Mouse (Mus musculus) R1 (cell line): ENCODE measurements around the gene Fkbp14.

Experiments used
- DNase-seq: peaks from one replicate; pipeline ENCODE4 v3.0.0-alpha.2; 2018; ENCODE audit warnings: low read depth, low spot score

Fkbp14 gene

DNA sequence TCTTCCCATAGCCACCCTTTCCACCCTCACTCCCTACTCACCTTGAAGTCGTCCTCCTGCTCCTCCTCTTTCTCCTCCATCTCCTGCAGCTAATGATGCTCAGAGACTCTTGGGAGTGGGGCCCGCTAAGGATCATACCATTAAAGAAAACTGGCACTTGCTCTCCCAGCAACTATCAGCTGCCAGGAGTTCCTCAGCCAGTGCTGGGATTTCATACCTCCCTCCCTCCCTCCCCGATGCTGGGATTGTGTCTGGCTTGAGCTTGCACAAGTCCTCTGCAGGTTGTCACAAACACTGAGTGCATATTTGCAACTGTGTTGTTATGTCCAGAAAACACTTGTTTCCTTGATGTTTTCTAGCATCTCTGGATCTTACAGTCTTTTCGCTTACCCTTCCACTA is at the start of gene Fkbp14:
Gene Fkbp14, minus strand, starts transcription at position 101 of the 400 bp plus-strand sequence.
- no peak for DNase-seq

DNA sequence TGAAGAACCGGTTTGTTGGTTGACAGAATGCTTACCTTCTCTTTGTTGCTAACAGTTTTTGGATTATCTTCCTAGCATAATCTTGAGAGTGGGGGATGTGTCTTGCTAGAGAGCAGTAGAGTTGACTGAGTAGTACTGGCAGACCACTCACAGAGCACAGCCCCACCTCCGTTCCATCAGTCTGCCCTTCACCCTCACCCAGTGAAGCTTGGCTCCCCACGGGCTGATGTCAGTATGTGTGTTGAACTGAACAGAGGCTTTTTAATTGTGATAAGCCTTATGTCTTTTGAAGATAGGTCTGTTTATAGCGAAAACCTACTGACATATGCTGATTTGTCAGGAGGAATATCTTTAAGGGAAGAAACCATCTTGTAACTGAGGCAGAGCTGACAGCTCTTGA is 46.1 kb upstream of the Fkbp14 start:
- DNase-seq, result no peak

DNA sequence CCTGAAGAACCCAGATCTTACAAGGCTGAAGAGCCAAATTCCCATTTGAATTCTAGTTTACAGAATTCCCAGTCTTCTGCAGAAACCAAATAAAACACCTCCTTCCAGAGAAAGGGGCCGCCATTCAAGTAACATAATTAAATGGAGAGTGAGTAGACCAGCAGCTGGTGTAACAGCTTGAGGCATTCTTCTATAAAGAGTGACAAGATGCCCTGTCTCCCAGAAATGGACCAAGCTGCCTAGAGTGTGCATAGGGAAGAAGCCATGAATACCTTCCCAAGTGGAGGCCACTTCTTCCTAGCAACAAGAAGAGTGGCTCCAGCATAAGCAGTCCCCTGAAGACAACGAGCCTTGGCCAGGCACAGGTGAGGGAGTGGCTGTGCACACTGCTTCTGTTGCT is 44.8 kb upstream of the Fkbp14 start:
- no peak for DNase-seq

DNA sequence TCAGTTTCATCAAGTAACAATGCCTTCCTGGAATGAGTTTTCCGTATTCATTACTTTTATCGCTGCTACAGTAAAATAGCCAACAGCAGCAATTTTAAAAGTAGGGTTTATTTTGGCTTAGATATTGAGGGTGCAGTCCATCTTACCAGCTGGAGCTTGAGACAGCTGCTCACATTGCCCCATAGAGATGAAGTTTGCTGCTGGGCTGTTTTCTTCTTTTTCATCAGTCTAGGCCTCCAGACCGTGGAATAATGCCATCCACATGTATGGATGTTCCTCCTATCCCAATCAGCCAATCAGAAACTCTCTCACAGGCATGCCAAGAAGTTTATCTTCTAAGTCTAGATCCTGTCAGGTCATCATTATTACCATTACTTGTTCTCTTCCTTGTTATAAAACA is 42.8 kb upstream of the Fkbp14 start:
- no peak for DNase-seq

DNA sequence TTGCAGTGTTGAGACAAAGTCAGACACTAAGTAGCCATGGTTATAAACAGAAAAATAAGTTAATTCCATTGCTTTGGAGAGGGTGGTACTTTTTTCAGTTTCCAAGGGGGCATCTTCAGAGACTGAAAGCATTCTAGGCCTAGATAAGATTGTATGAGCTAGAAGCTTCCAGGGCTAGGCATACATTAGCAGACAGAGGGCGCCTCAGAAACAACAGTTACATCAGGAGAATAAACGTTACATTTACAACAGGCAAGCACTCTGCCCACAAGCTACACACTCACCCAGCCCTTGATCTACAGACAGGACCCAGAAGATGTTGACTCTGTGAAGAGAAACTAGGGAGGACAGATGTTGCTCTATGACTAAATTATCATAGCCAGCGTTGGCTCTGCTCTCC is 34.4 kb upstream of the Fkbp14 start:
- DNase-seq, result no peak

DNA sequence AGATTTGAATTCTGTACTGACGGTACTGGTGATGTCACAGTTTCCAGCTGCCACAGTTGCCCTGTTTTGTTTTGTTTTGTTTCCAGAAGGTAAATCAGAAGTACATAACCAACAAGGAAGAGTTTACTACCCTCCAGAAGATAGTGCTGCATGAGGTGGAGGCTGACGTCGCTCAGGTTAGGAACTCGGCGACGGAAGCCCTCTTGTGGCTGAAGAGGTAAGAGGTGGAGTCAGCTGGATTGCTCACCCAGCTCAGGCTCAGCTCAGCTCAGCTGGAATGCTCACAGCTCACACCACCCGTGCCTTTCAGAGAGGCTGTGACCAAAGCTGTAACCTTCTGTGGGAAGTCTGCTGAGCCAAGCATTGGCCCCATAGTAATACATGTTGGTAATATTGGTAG is 32.6 kb upstream of the Fkbp14 start:
- DNase-seq, result peak; percentile 46

DNA sequence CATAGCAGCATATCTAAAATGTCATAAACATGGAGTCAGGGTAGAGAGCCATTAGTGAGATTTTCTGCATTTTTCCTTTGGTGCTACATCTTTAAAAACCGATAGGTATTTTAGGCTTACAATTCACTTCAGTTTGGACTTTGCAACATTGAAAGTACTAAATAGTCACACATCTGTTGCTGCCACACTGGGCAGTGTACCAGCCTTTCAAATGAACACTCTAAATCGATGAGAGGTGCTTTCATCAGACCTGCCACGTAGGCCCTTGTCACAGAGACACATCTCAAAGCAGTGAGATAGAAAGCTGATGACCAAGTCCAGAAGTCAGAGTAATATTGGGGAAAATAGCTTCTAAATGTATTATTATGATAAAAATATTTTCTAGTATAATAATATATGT is 31.3 kb upstream of the Fkbp14 start:
- DNase-seq, result no peak

DNA sequence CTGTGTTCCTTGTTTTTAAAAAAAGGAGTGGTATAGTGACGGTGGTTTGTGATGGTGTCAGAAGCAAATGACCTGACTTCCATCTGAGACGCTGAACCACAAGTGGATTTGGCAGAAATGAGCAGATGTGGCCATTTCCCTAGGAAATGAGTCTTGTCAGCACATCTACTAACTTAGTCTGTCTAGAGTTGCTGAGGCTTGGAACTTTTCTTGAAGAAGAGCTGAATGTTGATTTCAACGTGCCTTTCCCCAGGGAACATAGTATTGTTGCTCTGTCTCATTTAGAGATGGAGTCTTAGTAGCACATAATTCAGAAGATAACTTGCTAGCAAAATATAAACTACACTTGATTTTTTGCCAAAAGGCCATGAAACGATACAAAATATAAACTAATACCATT is 23.2 kb upstream of the Fkbp14 start:
- no peak for DNase-seq

DNA sequence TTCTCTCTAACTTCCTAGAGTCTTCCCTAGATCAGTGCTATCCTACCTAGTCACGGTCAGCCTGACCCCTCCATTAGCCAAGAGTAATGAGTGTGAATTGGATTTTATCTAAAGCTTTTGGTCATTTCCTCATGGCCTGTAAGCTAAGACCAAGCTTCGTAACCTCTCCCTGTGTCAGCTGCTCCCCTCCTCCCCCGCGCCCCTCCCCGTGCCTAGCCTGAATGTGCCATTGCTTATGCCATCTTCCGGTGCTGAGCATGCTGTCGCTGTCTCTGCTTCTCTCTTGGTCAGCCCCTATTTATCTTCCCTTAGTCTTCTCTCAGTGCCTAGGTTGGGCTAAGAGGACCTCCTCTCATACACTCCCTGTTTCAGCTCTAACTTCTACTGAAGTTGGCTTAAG is 22.4 kb upstream of the Fkbp14 start:
- DNase-seq, result no peak

DNA sequence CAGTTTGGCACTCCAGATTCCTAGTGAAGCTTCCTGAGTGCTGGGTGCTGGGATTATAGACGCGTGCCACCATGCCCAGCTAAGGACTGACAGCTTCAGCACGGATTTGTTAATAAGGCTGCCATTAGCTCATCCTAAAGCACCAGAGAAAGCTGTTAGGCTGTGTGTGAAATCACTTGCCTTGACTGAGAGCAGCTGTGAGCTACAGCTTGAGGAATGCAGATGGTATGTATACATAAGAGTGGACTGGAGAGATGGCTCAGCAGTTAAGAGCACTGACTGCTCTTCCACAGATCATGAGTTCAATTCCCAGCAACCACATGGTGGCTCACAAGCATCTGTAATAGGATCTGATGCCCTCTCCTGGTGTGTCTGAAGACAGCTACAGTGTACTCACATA is 20.3 kb upstream of the Fkbp14 start:
- DNase-seq, result no peak

DNA sequence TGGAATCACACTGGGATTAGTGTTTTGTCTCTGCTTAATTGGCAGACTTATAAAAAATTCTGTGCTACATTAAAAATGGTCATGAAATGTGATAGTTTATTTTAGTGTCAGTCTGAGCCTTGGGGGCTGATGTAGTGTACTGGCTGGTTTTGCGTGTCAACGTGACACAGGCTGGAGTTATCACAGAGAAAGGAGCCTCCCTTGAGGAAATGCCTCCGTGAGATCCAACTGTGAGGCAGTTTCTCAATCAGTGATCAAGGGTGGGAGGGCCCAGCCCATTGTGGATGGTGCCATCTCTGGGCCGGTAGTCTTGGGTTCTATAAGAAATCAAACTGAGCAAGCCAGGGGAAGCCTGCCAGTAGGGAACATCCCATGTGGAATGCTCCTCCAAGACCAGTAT is 9.1 kb upstream of the Fkbp14 start:
- DNase-seq, result no peak

DNA sequence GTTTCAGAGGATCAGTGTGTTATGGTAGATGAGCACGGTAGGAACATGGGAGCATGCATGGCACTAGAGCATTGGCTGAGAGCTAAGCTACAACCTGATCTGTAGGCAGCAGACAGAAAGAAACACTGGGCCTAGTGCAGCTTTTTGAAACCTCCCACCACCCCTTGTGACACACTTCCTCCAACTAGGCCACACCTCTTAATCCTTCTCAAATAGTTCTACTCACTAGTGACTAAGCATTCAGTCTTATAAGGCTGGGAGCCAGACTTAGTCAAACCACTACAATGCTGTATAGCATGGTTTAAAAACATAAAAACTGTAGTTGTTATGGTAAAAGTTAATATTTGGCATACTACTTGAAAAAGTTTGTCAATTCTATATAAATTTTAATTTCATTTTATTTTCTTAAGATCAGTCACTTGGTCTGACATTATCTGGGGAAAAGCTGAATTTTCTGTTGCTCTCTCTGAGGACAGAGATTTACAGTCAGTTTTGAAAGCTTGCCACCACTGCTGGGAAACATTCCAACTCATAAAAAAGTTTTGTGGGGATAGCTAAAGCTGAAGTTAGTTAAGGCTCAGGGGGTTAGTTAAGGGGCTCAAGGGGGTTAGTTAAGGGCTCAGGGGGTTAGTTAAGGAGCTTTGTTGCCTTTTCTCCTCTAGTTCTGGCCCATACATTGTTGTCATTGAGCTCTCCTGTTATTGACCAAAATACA is 7.0 kb upstream of the Fkbp14 start:
- no peak for DNase-seq

DNA sequence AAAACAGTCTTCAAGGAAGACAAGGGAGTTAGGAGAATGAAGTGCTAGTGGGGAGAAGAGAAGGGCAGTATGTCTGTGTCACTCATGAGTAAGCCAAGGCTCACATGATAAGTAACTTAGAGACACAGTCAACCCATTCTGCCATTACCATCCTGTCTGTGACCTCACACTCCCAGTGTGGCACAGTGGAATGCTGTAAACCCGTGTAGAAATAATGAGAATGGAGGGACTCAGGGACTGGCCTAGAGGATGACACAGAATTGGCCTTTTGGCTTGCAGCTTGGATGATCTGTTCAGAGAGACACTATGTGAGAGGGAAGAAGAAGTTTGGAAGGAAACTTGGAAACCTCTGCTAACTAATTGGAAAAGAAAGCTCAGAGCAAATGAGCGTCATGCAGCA is 5.8 kb upstream of the Fkbp14 start:
- no peak for DNase-seq

DNA sequence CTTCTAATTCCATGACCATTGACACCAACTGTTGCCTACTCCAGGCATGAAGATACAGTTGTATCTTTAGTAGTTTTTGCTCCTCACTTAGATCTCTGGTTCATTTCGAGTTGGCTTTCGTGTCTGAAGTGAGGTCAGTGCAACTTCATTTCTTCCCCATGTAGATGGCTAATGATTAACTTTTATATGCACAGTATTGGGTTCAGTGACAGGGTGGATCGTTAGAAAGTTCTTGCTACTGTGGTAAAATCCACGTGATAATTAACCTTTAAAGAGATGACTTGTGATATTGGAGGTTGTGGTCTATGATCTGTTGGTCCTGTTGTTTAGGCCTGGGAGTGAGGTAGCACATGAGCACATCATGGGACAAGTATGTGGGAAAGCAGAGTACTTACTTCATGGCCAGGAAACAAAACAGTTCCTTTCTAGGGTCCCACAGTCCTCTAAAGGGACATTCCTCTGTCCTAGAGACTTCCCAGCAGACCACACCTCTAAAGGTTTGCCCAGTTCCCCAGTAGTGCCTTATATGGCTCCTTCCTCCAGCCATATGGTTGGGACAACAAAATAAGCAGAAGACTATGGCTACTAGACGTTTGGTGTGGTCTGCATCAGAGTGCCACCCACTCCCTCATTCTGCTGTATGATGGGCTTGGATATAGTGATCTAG is 3.7 kb upstream of the Fkbp14 start:
- no peak for DNase-seq

DNA sequence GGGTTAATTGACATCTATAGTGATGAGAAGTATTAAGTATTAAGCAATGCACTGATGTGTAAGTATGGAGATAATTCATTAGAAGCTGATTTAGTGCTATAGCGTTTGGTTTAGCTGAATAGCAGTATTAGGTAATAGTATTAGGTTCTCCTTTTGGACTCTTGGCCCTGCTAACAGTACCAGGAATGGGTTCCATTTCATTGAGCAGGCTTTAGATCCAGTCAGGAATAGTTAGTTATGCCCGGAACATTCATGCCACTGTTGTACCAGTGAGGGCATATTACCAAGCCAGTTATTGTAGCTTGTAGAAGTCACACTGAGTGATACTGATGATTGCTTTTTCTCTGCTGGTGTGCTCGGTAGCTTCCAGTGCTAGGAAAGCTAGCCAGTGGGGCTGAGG is 603 bp upstream of the Fkbp14 start:
- no peak for DNase-seq

DNA sequence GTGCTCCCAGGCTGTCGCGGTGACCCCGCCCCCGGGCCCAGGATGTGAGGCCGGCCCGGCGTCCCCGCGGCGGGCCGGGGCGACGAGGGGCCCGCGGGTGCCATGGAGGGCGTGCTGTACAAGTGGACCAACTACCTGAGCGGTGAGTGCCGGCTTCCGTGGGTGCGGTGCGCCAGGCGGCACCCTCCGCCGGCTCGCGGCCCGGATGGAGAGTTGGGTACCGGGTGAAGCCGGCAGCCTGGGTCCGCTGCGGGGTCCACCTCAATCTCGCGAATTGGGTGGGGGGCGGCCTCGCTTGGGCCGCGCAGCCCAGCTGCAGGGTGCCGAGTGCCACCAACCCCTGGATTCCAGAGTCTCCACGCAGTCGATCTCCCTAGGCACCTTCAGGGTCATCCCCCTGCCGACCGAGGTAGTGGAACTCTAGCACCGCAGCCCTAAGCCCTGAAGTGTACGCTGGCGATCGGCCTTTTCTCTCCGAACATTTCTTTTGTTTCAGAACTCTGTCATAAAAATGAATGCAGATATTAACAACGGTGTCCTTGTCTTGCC is 1.7 kb downstream of the Fkbp14 start:
- peak; percentile 43 for DNase-seq

DNA sequence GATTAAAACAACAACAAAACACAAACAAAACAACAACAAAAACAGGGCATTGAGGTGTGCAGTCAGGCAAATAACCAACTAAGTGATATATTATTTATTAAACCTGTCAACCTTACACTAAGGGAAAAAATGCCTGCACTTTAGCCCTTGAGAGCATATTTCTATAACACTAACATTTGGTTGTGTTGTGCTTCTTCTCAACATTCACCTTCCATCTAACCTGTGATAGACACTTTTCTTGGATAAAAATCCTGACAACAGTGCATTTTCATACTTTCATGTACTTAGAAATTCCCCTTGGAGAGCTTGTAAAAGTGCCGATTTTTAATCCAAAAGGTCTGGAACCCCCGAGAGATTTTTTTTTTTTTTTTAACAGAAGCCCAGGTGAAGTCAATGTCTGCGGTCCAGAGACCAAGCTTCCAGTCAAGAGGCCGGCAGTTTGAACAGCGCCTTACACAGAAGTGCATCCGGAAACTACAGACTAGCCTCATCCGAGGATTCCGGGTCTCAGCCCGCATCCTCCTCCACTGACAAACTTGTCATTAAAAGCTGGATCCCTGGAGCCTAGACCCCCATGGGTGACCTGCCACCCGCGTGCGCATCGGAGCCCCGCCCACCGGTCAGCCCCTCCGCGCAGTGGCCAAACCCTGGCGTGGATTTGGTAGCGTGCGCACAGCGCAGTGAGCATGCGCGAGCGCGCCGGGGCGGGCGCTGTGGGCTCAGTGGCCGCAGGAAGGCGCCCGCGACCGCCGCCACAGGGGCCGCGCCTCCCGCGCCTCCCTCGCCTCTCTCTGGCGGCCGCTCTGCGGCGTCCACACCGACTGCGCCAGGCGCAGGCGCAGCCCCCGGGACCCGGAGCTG is 2.4 kb downstream of the Fkbp14 start, which contains the start of gene Plekha8:
Gene Plekha8, plus strand, starts transcription at position 643 of the 861 bp plus-strand sequence.
- peak; percentile 84 for DNase-seq

DNA sequence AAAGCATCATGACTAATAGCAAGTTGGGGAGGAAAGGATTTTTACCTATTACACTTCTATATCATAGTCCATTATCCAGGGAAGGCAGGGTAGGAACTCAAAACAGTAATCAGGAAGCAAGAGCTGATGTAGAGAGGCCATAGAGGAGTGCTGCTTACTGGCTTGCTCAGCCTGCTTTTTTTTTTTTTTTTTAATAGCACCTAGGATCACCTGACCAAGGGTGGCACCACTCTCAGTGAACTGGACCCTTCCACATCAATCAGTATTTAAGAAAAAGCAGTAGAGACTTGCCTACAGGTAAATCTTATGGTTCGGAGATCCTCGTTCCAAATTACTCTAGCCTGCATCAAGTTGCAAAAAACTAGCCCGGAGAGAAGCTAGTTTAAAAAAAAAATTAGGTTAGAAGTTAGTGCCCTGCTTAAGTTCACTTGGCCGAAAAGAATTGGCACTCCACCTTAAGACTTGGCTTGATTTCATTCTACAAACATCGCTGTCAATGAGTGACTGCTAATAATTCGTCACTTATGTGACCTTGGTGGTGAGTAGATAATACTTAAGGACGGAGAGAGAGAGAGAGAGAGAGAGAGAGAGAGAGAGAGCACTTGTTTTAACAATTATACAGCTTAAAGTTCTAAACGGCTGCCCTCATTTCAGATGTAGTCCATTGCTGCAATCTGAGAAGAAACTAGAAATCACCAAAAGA is 3.2 kb downstream of the Fkbp14 start:
- DNase-seq, result no peak

DNA sequence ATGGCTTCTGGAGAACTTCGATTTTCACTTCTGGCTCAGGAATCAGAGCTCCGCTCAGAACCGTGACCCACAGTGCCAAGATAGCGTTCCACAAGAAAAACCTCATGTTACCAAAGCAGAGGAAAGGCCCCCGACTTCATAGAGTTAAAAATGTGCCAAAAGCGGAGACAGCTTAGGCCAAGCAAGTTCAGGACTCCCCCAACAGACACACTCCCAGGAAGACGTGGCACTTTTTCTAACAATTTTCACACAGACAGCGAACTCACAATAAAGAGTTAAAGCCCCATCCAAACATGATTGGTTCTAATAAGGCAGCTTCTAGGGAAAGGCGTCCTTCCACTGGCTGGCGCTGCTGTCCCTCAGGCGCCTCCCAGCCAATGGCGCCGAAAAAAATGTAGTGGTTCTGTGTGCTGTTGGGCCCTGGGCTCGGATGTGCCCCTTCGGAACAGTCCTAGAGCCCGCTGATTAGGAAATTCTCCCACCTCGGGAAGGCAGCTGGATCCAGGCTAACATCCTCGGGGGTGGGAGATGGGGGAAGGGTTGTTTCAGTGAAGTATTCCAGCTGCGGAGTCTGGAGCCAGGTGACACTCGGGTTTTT is 4.1 kb downstream of the Fkbp14 start:
- DNase-seq, result peak; percentile 93

DNA sequence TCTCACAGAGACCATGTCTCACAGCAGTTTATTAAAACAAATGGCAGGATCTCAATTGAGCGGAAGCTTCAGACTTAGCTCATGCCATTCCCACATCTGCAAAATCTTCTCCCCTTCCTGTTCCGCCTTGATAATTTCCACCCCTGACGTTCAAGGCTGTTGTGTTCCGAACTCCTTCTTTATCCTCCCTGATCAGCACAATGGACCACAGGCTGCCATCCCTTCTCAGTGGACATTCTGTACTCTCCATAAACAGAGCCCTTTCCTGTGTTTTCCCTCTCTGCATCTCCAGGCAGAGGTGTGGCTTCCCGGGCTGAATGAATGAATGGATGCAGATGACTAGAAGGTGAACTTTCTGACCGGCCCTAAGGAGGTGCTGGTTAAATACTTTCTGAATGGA is 5.3 kb downstream of the Fkbp14 start:
- DNase-seq, result no peak

DNA sequence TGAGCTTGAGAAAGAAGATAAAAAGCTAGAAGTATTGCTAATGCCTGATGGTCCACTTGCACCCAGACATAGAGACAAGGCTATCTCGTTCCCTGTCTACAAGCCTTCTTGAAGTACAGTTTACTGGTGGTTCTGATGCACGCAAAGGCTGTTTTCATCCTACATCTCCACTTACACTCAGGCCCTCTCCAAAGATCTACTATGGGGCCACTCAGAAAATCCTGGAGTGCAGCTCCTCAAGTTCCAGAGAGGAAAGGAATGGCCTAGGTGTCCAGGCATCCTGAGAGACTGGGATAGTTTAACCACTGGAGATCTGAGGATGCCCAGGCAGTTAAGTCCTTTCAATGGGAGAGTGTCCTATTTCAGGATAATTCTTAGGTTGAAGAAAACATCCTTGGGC is 6.4 kb downstream of the Fkbp14 start:
- no peak for DNase-seq
